Mouse (Mus musculus) layer of hippocampus, adult 18-20 months (tissue): Measurements from ENCODE around the gene Chchd3. TPM values are rescaled to one million over a fixed set of nuclear protein-coding genes. Genes with fewer than 3 reads are reported as not detected.
A peak's percentile ranks its signal among the peaks of the same experiment; 100 is the strongest.

Experiments used
- DNase-seq, 2 experiments: peaks; one replicate each; pipeline ENCODE4 v3.0.0; 2022; ENCODE audit warnings: low spot score in 2 of 2
- total RNA-seq, 2 experiments: library from RNA; stranded (reverse); gene quantifications; 2 replicates each; pipeline ENCODE4 v1.2.3; 2021

The Chchd3 gene
- total RNA-seq, 2 experiments from 2014 or later, result 87.0 to 92.1 TPM

DNA sequence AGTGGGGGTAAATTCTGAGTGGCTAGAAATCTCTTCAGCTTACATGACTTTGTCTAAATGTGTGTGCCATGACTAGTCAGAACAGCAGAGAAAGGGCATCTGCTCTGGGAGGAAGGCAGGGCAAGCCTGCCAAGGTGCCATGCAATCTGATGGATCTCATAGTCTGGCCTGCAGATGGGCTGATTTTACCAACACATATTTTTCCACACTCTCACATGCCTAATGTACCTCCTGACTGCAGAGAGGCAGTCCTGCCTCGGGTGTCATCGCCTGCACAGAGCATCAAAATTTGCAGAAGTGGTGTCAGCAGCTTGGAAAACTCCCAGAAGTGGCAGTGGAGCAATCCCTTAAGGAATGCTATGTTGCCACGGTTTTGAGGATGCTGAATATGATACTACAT, 55.5 kb downstream of the Chchd3 start:
- DNase-seq, result peak in 1 of 2 experiments; percentile 68

DNA sequence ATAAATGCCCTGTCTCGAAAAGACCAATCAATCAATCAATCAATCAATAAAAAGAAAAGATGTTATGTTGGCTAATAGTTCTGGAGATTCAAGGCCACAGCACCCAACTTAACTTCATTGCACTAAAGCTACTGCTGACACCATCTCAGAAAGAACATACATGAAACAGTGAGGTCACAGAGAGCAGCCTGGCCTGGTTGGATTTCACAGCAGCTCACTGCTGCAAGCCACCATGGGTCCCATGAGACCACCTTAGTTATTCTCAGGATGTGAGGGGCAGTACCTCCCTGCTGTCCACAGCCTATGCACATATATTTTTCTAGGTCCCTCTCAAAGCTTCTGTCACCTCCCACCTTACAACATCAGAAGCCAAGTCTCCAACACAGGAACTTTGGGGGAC, 57.1 kb downstream of the Chchd3 start:
- DNase-seq, result no peak

DNA sequence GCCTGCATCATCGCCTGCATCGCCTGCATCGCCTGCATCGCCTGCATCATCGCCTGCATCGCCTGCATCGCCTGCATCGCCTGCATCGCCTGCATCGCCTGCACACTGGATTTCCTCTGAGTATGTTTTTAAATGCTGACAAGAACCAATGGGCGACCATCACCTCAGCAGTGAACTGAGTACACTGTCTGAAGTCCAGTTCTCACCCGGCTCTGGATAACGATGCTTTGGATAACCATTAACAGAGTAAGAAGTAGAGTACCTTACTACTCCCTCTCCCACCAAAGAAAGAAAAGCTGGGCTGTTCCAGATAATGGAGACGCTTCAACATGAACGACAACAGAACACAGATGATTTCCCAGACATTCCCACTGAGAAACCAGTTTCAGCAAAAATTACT, 58.8 kb downstream of the Chchd3 start:
- no peak for DNase-seq

DNA sequence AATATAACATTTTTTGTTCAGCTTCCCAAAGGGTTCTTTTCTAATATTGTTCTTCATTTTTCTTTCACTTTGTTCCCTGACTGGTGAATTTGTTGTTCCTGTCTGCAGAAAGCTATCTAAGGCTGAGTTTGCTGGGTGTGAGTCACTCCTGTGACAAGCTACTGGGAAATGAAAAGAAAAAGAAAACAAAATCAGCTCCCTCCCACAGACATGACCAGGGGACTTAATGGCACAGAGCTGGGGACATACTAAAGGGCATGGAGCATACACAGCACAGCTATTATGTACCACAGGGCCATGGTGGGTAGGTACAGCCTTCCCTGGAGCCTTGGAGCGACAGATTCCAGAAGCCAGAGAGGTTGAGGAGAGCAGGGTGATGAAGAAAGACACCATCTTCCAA, 63.5 kb downstream of the Chchd3 start:
- no peak for DNase-seq

DNA sequence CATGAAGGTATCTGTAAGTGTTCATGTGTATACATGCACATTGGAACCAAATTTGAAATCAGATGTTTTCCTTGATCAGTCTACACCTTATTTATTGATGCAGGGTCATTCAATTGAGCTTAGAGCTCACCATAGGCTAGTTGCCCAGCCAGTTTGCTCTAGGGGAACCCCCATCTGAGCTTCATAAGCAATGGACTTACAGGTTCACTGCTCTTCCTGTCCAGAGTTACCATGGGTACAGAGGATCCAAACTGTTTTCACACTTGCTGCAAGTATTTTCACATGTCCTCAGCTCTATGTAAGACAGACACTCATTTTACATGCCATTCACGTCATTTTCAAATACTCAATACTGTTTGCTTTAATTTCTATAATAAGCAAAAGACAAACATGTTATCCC, 66.2 kb downstream of the Chchd3 start:
- DNase-seq, result no peak

DNA sequence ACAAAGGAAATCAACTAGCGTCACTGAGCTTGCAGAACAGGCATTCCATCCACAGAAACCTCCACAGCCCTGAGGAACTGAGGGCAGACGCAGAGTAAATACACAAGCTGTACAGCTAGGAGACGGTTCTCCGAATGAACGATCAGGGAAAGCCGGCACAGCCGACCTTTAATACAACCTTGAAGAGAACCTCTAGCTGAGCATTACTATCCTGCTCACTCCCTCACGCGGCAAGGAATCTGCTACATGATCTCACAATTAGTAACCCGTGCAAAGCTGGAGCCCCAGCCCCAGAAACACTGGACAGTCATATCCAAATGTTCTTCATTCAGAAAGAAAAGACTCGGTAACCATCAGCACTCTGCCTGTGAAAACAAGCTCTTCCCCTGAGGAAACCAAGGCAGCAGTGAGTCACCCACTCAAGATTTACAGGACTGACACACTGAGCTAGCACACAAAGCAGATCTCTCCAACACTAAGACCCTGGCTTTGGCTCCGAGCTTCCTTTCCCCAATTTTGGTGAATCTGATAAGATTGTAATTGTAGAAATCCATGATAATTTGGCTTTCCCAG, 69.9 kb downstream of the Chchd3 start:
- no peak for DNase-seq

DNA sequence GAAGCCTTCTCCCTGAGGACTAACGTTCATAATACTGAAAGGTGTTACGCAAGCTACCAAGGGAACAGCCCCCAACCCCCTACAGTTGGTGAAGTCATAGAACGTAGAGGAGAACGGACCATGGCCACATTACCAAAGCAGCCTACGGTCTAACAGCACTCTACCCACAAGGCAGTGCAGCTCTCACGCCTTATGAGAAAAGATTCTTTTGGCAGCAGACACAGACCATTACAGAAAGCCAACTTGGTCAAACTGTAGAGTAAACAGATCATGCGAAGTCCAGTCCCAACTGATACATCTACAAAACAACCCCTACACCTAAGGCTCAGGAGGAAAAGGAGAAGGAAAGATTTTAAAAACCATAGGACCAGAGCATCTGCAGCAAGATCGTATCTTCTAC, 71.5 kb downstream of the Chchd3 start:
- DNase-seq, result no peak

DNA sequence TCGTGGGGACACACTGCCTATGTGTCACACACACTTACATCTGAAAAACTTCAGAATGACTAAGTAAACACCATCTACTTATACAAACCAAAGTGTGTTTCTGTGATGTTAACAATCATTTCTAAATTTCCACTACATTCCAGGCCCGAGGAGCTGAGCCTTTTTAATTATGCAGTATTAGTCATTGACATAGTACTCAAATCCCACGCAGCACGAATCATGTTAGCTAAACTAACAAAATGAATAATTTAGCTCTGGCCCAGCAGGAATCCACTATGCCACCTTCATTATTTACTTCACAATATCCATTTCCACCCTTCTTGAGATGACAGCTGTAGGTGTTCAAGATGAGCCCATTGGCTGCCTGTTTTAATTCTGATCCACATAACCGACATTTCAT, 76.2 kb downstream of the Chchd3 start:
- DNase-seq, result peak in 1 of 2 experiments; percentile 57

DNA sequence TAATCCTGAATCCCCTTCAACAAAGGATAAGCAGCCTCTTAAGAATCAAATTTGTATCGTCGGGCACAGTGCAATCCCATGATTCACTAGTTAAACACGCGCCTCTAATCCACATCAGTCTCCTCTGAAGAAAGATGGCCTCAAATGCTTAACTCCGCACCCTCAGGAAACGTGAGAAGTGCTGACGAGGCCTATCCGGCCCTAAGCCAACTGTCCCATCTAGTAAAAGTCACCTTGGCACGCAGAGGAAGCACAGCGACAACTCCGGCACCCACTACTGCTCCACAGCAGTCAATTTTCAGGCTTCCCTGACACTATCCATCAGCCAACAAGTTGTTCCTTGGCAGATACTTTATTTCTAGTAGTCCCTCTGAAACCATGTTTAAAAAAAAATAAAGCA, 78.8 kb downstream of the Chchd3 start:
- DNase-seq, result no peak

DNA sequence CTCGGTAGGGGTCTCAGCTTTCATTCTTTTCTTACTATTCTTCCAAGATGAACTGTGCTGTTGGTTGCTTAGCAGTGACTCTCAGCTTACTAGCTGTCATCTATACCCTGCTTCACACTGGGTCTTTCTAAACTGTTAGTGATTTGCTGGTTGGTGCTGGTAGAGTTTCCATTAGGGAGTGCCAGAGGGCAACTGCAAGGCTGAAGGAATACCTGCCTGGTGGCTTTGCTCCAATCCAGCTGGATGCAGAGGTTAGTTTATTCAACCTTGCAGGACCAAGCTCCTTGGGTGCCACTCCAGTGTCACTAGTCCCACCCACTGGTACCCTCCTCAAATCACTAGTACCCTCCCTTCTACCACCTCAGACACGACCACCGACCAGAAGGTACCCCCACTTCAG, 81.2 kb downstream of the Chchd3 start:
- no peak for DNase-seq

DNA sequence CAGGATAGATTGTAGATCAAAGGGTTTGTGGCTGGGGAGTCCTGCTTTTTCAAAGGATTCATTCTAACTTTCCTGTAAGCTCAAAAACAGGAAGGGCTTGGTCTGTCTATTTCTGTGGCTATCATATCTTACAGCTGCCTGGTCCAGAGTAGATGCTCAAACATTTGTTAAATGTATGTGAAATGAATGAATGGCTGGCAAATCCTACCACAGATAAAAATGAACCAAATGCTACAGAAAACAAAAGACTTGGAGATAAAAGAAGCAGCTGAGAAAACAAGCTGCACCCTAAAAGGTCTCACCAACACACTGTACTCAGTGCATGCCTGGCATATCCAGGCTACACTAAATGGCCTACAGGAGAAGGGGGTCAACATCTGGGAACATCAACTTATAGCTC, 88.1 kb downstream of the Chchd3 start:
- DNase-seq, result no peak

DNA sequence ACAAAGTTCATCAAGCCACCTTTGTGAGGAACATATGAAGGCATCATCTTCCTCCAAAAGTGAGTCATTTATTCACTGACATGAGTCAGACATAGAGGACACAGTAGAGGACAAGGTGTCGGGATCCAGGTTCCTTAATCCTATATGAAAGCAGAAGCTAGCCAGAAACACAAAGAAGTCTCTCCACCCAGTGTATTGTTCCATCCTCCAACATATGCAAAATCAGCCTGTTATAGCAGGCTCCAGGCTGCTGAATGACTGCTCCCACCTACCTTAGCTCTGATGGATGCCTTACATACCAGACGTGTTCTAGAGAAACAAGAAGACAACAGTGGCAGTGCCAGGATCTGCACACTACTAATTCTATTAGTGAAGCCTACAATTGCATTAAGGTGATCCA, 91.1 kb downstream of the Chchd3 start:
- DNase-seq, result no peak

DNA sequence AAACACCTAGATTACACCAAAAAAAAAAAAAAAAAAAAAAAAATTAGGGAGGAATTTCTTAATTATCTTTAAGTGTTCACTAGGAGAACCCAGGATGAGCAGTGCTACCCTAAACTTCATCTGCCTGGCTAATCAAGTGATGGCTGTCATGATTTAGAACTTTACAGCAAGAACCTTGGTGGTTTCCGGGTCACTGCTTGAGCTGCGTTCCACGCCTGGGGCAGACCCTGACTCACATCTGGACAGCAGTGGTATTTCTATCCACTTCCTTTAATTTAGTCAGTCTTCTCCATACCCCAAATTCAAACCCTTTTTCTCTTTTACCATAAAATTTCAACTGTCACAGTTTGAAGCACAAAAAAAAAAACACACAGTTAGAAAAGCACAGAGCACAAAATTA, 98.0 kb downstream of the Chchd3 start:
- no peak for DNase-seq

DNA sequence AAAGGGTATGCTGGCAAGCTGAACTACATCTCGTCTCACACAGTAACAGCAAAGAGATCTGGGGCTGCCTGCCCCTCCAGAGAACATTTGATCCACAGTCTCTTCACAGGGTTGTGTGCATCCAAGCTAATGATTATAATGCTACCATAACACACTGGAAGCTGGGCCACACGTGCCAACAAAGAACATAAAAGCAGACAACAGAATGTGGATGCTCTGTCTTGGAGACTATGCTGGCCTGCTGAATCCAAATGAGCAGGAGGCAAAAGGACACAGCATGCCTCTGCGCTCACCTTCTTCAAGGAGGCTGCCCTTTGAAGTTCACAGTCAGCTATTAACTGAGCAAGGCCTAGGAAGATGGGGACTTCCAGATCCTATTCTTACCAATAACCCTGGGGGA, 98.6 kb downstream of the Chchd3 start:
- DNase-seq, result no peak

DNA sequence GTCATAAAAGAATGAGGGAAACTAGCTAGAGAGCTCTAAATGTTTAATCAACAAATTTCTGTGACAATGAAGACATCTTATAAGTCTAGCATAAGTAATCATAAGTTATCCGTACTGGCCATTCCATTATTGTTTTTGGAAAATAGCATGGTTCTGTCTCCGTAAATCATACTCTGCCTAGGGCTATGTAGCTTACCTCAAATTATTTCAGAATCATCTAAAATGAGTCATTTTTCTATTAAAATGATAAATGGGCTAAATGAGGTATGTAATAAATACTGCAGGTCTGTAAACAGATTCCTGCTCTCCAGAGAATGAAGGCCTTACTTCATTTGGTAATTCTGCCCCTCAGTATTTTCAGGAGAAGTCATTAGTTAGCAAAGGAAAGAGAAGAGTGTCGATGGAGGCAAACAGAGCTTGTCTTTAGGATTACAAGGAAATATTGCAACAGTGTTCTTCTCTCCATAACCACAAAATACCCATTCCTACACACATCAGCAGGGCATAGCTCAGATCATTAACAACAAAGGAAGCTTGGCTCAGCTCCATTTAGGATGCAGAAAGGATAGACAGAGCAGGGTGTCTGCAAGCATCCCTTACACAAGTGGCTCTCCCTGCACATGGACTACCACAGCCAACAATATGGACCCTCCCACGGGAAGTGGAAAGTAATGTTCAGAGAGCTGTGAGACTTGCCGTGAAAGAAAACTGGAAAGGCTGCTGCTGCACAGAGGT, 100.1 kb downstream of the Chchd3 start:
- no peak for DNase-seq

DNA sequence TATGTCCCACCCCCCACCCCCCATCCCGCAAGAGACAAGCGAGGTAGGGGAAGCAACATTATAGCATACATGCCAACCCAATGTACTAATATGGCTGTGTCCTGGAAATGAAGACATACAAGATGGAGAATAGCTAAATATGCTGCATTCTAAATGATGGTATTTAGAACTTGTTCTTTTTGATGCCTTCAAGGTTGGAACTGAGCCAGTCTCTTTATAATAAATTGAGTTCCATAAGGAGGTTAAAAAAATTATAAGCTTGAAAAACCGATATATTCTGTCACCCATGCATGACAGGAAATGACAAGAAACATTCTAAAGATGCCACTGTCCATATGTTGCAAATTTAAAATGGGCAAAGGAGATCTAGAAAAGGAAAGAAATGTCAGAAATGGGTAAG, 104.6 kb downstream of the Chchd3 start:
- no peak for DNase-seq

DNA sequence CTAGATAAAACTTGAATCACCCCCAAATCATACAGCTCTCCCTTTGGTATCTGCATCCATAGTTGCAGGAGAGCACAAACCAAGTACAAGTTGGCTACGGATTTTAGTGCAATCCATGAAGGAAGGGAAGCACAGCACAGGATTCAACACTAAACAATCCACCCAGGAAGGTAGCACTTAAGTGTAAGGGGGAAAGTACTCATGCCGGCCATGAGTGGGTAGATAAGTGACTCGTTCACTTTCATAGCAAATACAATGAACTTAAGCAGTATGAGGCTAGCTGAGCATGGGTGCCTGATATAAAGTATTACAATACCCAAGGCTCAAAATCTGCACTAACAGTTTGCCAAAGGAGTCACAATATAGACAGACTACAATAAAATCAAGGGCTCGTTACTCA, 109.1 kb downstream of the Chchd3 start:
- DNase-seq, result no peak

DNA sequence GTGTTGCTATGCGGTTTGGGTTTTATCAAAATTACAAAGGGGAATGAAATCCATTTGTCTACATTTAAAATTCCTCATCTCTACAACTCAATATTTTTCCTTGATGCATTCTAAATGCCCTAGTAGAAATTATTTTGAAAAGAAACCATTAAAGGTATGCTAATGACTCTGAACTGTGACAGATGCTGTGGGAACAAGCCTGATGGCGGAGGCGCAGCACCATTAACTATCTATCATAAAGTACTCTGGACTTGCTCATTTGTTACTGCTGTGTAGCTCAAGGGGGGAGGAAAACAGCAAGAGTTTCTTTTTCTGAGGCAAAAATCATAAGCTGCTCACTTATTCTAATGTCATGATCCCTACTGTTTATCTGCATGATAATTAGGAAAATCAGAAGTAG, 110.4 kb downstream of the Chchd3 start:
- peak in 1 of 2 experiments; percentile 46 for DNase-seq

DNA sequence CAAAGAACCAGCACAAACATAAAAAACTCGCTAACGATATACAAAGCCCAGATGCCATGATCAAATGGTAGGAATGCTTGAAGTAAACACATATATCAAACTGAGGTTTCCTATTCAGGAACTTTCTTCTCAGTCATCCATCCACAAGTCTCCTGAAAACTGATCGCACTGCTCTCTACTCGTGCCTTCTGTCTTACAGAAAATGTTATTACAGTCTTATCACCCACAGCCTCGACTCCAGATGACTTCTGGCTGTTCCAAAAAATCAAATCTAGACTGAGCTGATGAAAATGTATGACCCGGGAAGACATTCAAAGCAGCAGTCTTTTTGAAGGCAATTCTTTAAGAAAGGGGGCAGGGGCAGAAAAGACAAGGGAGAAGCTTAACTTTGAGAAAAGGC, 112.8 kb downstream of the Chchd3 start:
- DNase-seq, result no peak

DNA sequence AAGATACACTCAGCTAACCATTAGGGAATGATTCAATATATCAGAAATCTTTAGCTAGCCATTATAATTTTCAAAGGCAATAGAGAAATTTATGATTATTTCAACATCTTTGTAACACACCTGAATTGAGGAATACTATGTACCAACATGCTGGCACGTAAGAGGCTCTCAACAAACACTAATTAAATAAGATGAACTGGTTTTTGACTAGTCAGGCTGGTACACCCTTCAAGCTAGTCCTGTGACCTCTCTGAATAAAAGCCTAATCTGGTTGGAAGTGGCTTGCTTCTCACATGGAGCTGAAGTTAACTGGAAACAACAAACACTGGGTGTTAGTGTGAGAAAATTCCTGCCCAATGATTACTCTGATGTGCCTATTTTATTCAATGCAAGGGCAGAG, 115.1 kb downstream of the Chchd3 start:
- no peak for DNase-seq

DNA sequence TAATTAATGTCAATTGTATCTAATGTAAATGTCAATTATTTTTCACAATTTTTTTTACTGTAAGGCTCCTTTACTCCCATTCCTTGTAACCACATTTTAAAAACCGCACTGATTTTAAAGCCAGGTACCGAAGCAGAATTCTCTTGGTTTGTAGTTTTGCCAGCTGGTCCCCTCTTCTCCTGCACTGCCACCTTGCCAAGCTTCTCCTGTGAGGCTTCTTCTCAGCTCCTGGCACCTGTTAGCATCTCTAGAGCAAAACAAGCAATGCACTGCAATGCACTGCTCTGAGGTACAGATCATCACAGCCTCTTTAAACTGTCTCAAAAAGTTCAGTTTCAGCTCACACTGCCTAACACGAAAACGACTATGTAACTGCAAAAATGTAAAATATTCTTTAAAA, 116.4 kb downstream of the Chchd3 start:
- no peak for DNase-seq

DNA sequence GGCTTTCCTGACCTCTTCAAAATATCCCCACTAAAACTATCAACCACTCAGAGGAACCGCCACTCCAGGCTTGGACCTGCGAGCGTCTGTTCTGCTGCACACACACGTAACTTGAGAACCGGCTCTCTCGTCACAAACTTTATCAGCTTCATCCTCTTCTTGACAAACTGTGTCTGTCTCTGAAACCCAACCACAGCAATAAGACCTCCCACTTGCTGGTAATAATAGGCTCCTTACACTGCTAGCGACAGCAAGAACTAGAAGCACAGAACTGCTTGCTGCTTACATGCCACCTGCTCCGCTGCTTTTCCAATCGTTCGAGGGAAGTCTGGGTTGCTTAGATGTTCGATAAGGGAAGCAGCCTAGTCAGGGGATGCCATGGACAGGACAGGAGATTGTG, 119.8 kb downstream of the Chchd3 start:
- DNase-seq, result peak in 1 of 2 experiments; percentile 40

DNA sequence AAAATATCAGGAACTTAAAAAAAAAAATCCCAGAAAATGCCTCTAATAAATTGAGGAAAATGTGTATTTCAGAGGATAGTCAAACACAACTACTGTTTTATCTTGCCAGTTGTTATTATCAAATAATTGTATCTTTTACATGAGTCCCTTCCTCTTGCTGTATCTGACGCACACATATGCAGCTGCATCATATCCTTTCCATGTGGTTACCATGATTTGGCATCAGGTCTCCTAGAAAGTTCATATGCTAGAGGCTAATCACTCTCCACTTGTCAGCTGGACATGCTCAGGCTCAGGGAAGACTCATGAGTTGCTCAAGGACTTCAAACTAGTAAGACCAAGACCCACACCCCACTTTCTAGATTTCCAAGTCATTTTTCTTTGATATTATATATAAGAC, 122.4 kb downstream of the Chchd3 start:
- no peak for DNase-seq
